Comparison of ENCODE assay signal across 8 mouse cellular contexts in genomic region chr3:152821202-152821601, GRCm38 (mm10).
DNase-seq lines count a peak whose midpoint lies in the region; ATAC-seq lines count a peak whose summit lies in the region.

No protein-coding gene starts in this region.

- ATAC-seq in frontal cortex, adult (ENCODE audit: low TSS enrichment) = no peak

- DNase-seq in cerebellum, postnatal 14 days = peak; percentile 6 to 21
- DNase-seq in cerebellum, adult 18-20 months = no peak
- peak; percentile 87 for DNase-seq in NIH3T3 (ENCODE audit: low read depth)
- peak; percentile 32 for DNase-seq in fibroblast of lung, adult 2 months (ENCODE audit: low read depth)
- peak; percentile 63 for DNase-seq in kidney, adult 9 months
- peak; percentile 58 for DNase-seq in lung, postnatal 36 days
- DNase-seq in urinary bladder, adult 18-20 months (ENCODE audit: low spot score in 2 of 2) = peak; percentile 27 to 33

Comparison
In these comparisons a context has a peak if more than half of its experiments do, and no peak if none do; other contexts are left out.
1. DNase-seq: peak in cerebellum, postnatal 14 days (2 of 2), NIH3T3 (single experiment), fibroblast of lung, adult 2 months (single experiment), kidney, adult 9 months (single experiment), lung, postnatal 36 days (single experiment) and urinary bladder, adult 18-20 months (2 of 2); none in cerebellum, adult 18-20 months (0 of 2).